Mouse (Mus musculus): ENCODE measurements around the gene Ric8a. TPM values are rescaled to one million over a fixed set of nuclear protein-coding genes. Genes with fewer than 3 reads are reported as not detected.

Ric8a gene
- polyA plus RNA-seq, 1 experiment, result 53.1 TPM

DNA sequence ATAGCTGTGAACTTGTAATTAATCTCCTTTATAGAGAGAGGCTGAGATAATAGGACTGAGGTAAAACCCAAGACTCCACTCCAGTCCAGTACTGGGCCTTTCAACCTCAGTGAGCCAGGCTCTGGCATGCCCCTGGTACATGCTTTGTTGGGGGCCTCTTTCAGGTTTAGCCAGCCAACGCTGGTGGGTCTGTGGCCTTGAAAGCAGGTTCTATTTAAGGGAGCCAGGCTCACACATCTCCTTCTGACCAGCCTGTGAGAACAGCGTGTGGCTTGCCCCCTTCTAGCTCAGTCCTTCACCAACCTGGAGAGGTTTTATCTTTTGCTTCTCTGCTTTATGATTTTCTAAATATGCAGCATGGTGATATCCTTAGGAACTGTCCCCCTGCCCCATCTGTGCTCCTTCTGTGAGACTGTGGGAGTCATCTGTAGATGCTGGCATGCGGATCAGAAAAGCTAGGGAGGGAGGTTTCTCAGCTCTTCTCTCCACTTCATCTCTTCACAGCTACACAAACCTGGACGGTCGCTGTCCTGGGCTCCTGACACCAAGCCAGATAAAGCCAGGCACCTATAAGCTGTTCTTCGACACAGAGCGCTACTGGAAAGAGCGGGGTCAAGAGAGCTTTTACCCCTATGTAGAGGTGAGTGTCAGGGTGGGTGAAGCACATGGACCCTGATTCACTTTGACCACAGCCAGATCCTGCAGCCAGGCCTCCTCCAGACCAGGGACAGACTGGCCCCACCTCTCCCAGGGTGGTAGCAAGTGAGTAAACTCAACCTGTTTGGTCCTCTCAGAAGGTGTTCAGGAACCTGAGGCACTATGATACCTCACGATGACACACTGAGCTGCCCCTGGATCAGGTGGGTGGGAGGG, 20.3 kb upstream of the Ric8a start:
- no peaks in the 10 kb centered on the region for H3K4me1 ChIP-seq (ENCODE audit: control insufficient read depth, insufficient read depth, low read length)
- TF ChIP-seq POLR2A (IDR thresholded peaks at IDR 0.05; ENCODE audit: low read depth, low read length) (no peak), CTCF (conservative IDR thresholded peaks at IDR 0.05; ENCODE audit: insufficient read depth, insufficient read length, low read depth, low read length) (no peak)
- WGBS, result 81% methylated on average over 9 of the region's 9 CpGs
- no peaks in the 10 kb centered on the region for H3K36me3 ChIP-seq (ENCODE audit: control insufficient read depth, insufficient read depth, low read length)
- DNase-seq, result no peak
- H3K27ac ChIP-seq (ENCODE audit: insufficient read depth, low read depth, low read length), result no peak overlapping the region
- H3K4me3 ChIP-seq (ENCODE audit: insufficient read depth, low read depth, low read length), result no peak overlapping the region
- no peaks in the 10 kb centered on the region for H3K27me3 ChIP-seq (replicated peaks; ENCODE audit: control insufficient read depth, insufficient read depth, low read length)

GRCm38 (mm10) chr7:140839556-140839955, 17.2 kb upstream of the Ric8a start:
- Histone ChIP-seq H3K27me3 (replicated peaks; ENCODE audit: control insufficient read depth, insufficient read depth, low read length) (no peaks in the 10 kb centered on the region), H3K4me1 (ENCODE audit: control insufficient read depth, insufficient read depth, low read length) (no peaks in the 10 kb centered on the region), H3K4me3 (ENCODE audit: insufficient read depth, low read depth, low read length) (no peak overlapping the region), H3K36me3 (ENCODE audit: control insufficient read depth, insufficient read depth, low read length) (no peaks in the 10 kb centered on the region), H3K27ac (ENCODE audit: insufficient read depth, low read depth, low read length) (no peak overlapping the region)
- DNase-seq, result no peak
- TF ChIP-seq POLR2A (IDR thresholded peaks at IDR 0.05; ENCODE audit: low read depth, low read length) (no peak), CTCF (conservative IDR thresholded peaks at IDR 0.05; ENCODE audit: insufficient read depth, insufficient read length, low read depth, low read length) (no peak)
- 54% methylated on average over 5 of the region's 5 CpGs for WGBS

- H3K27me3 ChIP-seq (replicated peaks; ENCODE audit: control insufficient read depth, insufficient read depth, low read length), result no peaks in the 10 kb centered on the region
- no peak overlapping the region for H3K4me3 ChIP-seq (ENCODE audit: insufficient read depth, low read depth, low read length)
- no peaks in the 10 kb centered on the region for H3K36me3 ChIP-seq (ENCODE audit: control insufficient read depth, insufficient read depth, low read length)
- TF ChIP-seq CTCF (conservative IDR thresholded peaks at IDR 0.05; ENCODE audit: insufficient read depth, insufficient read length, low read depth, low read length) (no peak), POLR2A (IDR thresholded peaks at IDR 0.05; ENCODE audit: low read depth, low read length) (no peak)
- no peak for DNase-seq
- no peak overlapping the region for H3K27ac ChIP-seq (ENCODE audit: insufficient read depth, low read depth, low read length)
- 48% methylated on average over 19 of the region's 19 CpGs for WGBS
- no peaks in the 10 kb centered on the region for H3K4me1 ChIP-seq (ENCODE audit: control insufficient read depth, insufficient read depth, low read length)
Measured at GRCm38 (mm10) chr7:140840750-140841735, 15.7 kb upstream of the Ric8a start.

DNA sequence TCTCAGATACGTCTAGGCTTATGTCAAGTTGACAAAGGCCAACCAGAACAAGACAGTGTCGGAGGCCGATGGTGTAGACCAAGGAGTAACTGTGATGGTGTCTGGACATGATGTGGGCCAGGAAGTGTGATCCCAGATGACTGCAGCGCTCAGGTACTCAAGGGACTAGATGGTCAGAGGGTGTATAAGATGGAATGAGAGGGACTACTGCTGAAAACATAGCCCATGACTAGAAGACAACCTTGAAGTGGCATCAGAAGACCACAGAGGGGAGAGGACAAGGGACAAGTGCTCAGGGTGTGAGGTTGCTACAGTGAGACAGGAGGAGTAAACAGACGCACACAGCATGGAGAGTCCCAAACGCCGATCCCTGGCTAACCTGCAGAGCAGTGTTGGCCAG, 13.0 kb upstream of the Ric8a start:
- Histone ChIP-seq H3K27me3 (replicated peaks; ENCODE audit: control insufficient read depth, insufficient read depth, low read length) (no peaks in the 10 kb centered on the region), H3K27ac (ENCODE audit: insufficient read depth, low read depth, low read length) (no peak overlapping the region), H3K4me3 (ENCODE audit: insufficient read depth, low read depth, low read length) (no peak overlapping the region), H3K4me1 (ENCODE audit: control insufficient read depth, insufficient read depth, low read length) (no peaks in the 10 kb centered on the region), H3K36me3 (ENCODE audit: control insufficient read depth, insufficient read depth, low read length) (no peaks in the 10 kb centered on the region)
- no peak for DNase-seq
- whole genome bisulfite sequencing, result 77% methylated on average over 7 of the region's 7 CpGs
- TF ChIP-seq POLR2A (IDR thresholded peaks at IDR 0.05; ENCODE audit: low read depth, low read length) (no peak), CTCF (conservative IDR thresholded peaks at IDR 0.05; ENCODE audit: insufficient read depth, insufficient read length, low read depth, low read length) (no peak)

- no peaks in the 10 kb centered on the region for H3K4me1 ChIP-seq (ENCODE audit: control insufficient read depth, insufficient read depth, low read length)
- TF ChIP-seq CTCF (conservative IDR thresholded peaks at IDR 0.05; ENCODE audit: insufficient read depth, insufficient read length, low read depth, low read length) (peak; percentile 96), POLR2A (IDR thresholded peaks at IDR 0.05; ENCODE audit: low read depth, low read length) (no peak)
- no peaks in the 10 kb centered on the region for H3K36me3 ChIP-seq (ENCODE audit: control insufficient read depth, insufficient read depth, low read length)
- H3K27me3 ChIP-seq (replicated peaks; ENCODE audit: control insufficient read depth, insufficient read depth, low read length), result no peaks in the 10 kb centered on the region
- H3K4me3 ChIP-seq (ENCODE audit: insufficient read depth, low read depth, low read length), result no peak within 1 kb of the TSS
- 29% methylated on average over 14 of the region's 14 CpGs for WGBS
- DNase-seq, result peak; percentile 88
- no peak within 1 kb of the TSS for H3K27ac ChIP-seq (ENCODE audit: insufficient read depth, low read depth, low read length)
Measured at GRCm38 (mm10) chr7:140844905-140845665, 11.7 kb upstream of the Ric8a start, which contains the start of gene Scgb1c1. TSS of gene Scgb1c1 (plus strand) at chr7:140845547.

DNA sequence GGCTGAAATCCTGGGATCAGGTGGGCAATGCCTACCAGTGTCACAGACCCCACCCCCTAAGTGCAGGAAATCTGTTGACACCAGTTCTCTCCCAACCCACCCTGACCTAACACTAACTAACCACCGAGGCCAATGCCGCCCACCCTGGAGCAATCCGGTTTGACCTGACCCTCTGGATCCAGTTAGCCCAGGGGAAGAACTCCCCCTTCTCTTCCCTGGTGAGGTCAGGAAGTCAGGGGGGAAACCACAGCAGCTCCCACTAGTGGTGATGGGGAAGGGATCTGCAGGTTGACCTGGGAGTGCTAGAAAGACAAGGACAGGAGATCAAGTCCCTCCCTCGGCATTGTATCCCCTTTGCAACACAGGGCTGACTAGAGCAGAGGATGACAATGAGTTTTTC, 11.1 kb upstream of the Ric8a start:
- no peaks in the 10 kb centered on the region for H3K27me3 ChIP-seq (replicated peaks; ENCODE audit: control insufficient read depth, insufficient read depth, low read length)
- H3K27ac ChIP-seq (ENCODE audit: insufficient read depth, low read depth, low read length), result no peak overlapping the region
- H3K36me3 ChIP-seq (ENCODE audit: control insufficient read depth, insufficient read depth, low read length), result no peaks in the 10 kb centered on the region
- WGBS, result 53% methylated on average over 4 of the region's 4 CpGs
- no peak overlapping the region for H3K4me3 ChIP-seq (ENCODE audit: insufficient read depth, low read depth, low read length)
- no peak for DNase-seq
- no peak for TF ChIP-seq POLR2A (IDR thresholded peaks at IDR 0.05; ENCODE audit: low read depth, low read length)
- TF ChIP-seq CTCF (conservative IDR thresholded peaks at IDR 0.05; ENCODE audit: insufficient read depth, insufficient read length, low read depth, low read length), result 0 out of 2 replicates have a peak, but pooled peaks have one; percentile 10
- no peaks in the 10 kb centered on the region for H3K4me1 ChIP-seq (ENCODE audit: control insufficient read depth, insufficient read depth, low read length)
